Mouse (Mus musculus): ENCODE measurements at regions not wholly inside any gene's neighbourhood (a gene's known extent, or its start where the extent isn't known, plus 50 kb on each side); places are given as distances from the start of the nearest gene placed in this dataset.

GRCm38 (mm10) chr16:47205339-47205738, 707.0 kb upstream of the Nectin3 start:
- no peak for DNase-seq

GRCm38 (mm10) chr16:47204672-47205307, 706.5 kb upstream of the Nectin3 start:
- no peak for DNase-seq

- no peak for DNase-seq
Observed at GRCm38 (mm10) chr16:47204031-47204430, 705.7 kb upstream of the Nectin3 start.

GRCm38 (mm10) chr16:47171444-47172182, 673.3 kb upstream of the Nectin3 start:
- DNase-seq: peak; percentile 23

- no peak for DNase-seq
Observed at GRCm38 (mm10) chr16:47164573-47164972, 666.2 kb upstream of the Nectin3 start.

All from kidney, postnatal 14 days (tissue).